Mouse (Mus musculus) small intestine, adult 2 months (tissue): ENCODE results near the gene Oxt. TPM values are rescaled to one million over a fixed set of nuclear protein-coding genes. Genes with fewer than 3 reads are reported as not detected.
A peak's percentile ranks its signal among the peaks of the same experiment; 100 is the strongest.
"Not testable (repeated sequence)": the region's sequence is repeated elsewhere in the genome, so short reads cannot be mapped to it uniquely, and the experiment has no call there.

ENCODE experiments used
- H3K27ac ChIP-seq: fragments of 200-500 bp; 2 replicates; pipeline ENCODE4 v1.5.1; 2012; ENCODE audit warnings: low read depth, low read length, control low read depth, inconsistent platforms; ENCODE audit not compliant: insufficient read depth
- H3K27me3 ChIP-seq: fragments of 200-500 bp; 2 replicates; pipeline ENCODE4 v1.6.1; 2012; ENCODE audit warnings: mild to moderate bottlenecking, moderate library complexity, low read length, inconsistent platforms; ENCODE audit not compliant: control insufficient read depth, insufficient read depth
- H3K36me3 ChIP-seq: fragments of 200-500 bp; 2 replicates; pipeline ENCODE4 v1.6.1; 2012; ENCODE audit warnings: mild to moderate bottlenecking, low read length, control low read depth, inconsistent platforms; ENCODE audit not compliant: control insufficient read depth, insufficient read depth
- H3K4me1 ChIP-seq: fragments of 200-500 bp; 2 replicates; pipeline ENCODE4 v1.6.1; 2012; ENCODE audit warnings: low read length, inconsistent platforms, mixed read lengths; ENCODE audit not compliant: control insufficient read depth, insufficient read depth, insufficient read length
- H3K4me3 ChIP-seq: fragments of 200-500 bp; 2 replicates; pipeline ENCODE4 v1.5.1; 2012; ENCODE audit warnings: low read depth, mild to moderate bottlenecking, control low read depth, inconsistent platforms, low read length, moderate library complexity
- CTCF ChIP-seq: fragments of 200-500 bp; IDR thresholded peaks from 2 replicates; pipeline ENCODE4 v1.5.1; 2012; ENCODE audit warnings: low read depth, mild to moderate bottlenecking, control low read depth, inconsistent platforms, low read length, moderate library complexity, mixed read lengths; ENCODE audit not compliant: insufficient replicate concordance, insufficient read length; ENCODE audit errors: extremely low read depth
- POLR2A ChIP-seq: fragments of 200-500 bp; IDR thresholded peaks from 2 replicates; pipeline ENCODE4 v1.6.1; 2012; ENCODE audit warnings: low read depth, mild to moderate bottlenecking, control low read depth, inconsistent platforms, low read length, moderate library complexity
- WGBS: fragments of 180-500 bp; shearing (Covaris S2); methylation state at CpG from one replicate; pipeline ENCODE4 v1.1.7; 2018; 5-methylcytosine and 5-hydroxymethylcytosine counted together
- polyA plus RNA-seq: library from polyadenylated mRNA; depleted of rRNA; stranded (reverse); fragments of >200 nt; gene quantifications from 2 replicates; pipeline ENCODE4 v1.2.3, GENCODE M21; 2012

The Oxt gene
- polyA plus RNA-seq, 1 experiment: not detected

DNA sequence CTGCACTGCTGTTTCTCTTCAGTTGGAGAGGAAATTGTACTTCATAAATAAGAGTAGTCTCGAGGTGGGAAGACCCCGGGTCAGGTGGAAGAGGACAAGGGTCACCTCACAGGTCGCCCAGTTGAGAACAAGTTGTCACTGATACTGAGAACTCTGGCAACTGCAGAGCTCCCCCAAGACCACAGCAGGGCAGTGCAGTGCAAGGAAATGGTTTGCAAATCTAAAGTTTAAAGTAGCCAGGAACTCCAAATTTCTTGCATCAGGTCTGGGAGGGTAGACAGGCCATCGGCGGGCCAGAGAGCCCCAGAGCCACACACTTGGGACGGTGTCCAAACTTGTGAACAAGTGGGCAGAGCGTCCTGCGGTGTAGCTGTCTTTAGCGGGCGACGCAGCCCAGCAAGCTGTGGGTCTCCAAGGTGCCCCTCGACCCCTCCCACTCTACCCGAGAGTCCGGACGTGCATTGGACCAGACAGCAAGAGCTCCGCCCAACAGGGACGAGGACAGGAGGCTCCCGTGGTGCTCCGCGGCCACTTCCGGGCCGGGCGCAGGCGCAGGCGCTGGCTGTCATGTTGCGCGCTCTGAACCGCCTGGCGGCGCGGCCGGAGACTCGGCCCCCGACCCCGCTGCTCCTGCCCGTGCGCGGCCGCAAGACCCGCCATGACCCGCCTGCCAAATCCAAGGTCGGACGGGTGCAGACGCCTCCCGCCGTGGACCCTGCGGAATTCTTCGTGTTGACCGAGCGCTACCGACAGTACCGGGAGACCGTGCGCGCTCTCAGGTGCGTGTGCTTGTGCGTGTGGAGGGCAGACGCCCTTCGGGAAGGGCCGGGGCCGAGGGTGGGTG lies 12.5 kb upstream of the Oxt start, which contains the start of gene Mrps26:
TSS of gene Mrps26 (plus strand) at position 531 of the 844 bp plus-strand sequence.
- peak; percentile 83 for TF ChIP-seq POLR2A
- TF ChIP-seq CTCF: no peak; the same call in 1 of the 2 replicates
- Histone ChIP-seq H3K4me3 (peak within 1 kb of the TSS; percentile 85), H3K27me3 (no peaks in the 10 kb centered on the region), H3K4me1 (peaks cover 13% of the 10 kb centered on the region; the same call in 1 of the 2 replicates), H3K27ac (peak within 1 kb of the TSS; percentile 33), H3K36me3 (no peaks in the 10 kb centered on the region; the same call in 1 of the 2 replicates)
- under 1% methylated on average over 61 of the region's 61 CpGs for WGBS

DNA sequence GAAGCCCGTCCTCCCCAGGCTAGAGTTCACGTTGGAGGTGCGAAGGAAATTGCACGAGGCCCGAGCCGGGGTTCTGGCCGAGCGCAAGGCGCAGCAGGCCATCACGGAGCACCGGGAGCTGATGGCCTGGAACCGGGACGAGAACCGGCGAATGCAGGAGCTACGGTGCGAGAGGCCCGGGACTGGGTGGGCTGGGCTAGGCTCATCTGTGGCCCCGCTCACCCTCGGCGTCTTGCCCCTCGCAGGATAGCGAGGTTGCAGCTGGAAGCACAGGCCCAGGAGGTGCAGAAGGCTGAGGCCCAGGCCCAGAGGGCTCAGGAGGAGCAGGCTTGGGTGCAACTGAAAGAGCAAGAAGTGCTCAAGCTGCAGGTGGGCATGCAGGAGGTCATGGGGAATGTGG lies 11.9 kb upstream of the Oxt start:
- H3K4me1 ChIP-seq: peaks cover 13% of the 10 kb centered on the region; the same call in 1 of the 2 replicates
- TF ChIP-seq CTCF: no peak
- TF ChIP-seq POLR2A: no peak
- no peak overlapping the region for H3K27ac ChIP-seq
- peak overlapping the region; percentile 85 for H3K4me3 ChIP-seq
- H3K36me3 ChIP-seq: no peaks in the 10 kb centered on the region; the same call in 1 of the 2 replicates
- WGBS: 1% methylated on average over 23 of the region's 23 CpGs
- no peaks in the 10 kb centered on the region for H3K27me3 ChIP-seq

DNA sequence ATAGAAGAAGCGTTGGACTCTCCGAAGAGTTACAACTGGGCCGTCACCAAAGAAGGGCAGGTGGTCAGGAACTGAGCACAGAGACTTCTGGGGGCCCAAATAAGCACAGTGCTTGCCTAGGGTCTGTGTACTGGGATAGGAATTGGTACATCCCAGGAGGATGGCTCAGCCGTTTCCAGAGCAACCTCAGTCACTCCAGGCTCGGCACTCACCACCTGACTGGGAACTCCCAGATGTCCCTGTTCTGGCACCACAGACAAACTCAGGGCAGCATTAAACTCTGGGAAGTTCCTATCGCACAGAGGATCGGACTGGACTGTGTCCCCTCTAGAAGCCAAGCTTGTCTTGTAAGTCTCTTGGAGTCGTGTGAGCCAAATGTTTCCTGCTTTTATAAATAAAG lies 11.0 kb upstream of the Oxt start:
- Histone ChIP-seq H3K27ac (no peak overlapping the region), H3K4me3 (peak overlapping the region; percentile 85; the same call in 1 of the 2 replicates), H3K4me1 (peaks cover 13% of the 10 kb centered on the region; the same call in 1 of the 2 replicates), H3K27me3 (no peaks in the 10 kb centered on the region), H3K36me3 (no peaks in the 10 kb centered on the region; the same call in 1 of the 2 replicates)
- TF ChIP-seq POLR2A (no peak), CTCF (no peak)
- 83% methylated on average over 8 of the region's 8 CpGs for WGBS

DNA sequence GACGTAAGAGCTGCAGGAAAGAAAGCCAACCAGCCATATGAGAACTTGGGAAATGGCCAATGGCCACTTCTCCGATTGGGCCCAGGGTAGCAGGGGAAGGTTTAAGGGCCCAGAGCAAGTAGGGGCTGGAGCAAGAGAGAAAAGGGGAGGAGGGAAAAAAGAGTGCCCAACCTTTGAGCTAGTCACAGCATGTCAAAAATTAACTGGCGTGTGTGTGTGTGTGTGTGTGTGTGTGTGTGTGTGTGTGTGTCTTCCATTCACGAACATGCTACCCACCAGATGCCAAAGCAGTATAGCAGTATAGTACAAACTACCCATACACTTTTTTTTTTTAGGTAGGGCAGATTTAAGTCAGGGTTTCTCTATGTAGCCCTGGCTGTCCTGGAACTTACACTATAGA lies 7.1 kb upstream of the Oxt start:
- Histone ChIP-seq H3K27ac (no peak overlapping the region), H3K27me3 (no peaks in the 10 kb centered on the region), H3K36me3 (no peaks in the 10 kb centered on the region; the same call in 1 of the 2 replicates), H3K4me1 (peaks cover 7% of the 10 kb centered on the region; the same call in 1 of the 2 replicates), H3K4me3 (no peak overlapping the region)
- 63% methylated on average over 4 of the region's 4 CpGs for WGBS
- TF ChIP-seq POLR2A: no peak
- TF ChIP-seq CTCF: no peak

DNA sequence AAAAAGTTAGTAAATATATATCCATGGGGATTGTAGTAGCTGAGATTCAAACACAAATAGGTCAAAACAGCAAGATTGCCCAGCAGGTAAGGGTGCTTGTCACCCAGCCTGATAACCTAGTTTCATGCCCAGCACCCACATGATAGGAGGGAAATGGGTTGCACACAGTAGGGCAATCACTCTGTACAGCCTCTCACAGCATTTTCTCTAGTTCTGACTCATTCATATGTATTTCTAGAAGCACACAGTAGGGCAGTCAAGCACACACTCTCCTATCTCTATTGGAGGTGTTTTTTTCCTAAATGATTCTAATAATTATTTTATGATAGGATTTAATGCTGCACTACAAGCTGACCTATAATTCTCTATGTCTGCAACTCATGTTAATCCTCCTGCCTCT lies 6.0 kb upstream of the Oxt start:
- H3K4me3 ChIP-seq: no peak overlapping the region
- no peaks in the 10 kb centered on the region; the same call in 1 of the 2 replicates for H3K36me3 ChIP-seq
- no peaks in the 10 kb centered on the region for H3K27me3 ChIP-seq
- H3K4me1 ChIP-seq: no peaks in the 10 kb centered on the region
- no peak for TF ChIP-seq CTCF
- no peak for TF ChIP-seq POLR2A
- H3K27ac ChIP-seq: no peak overlapping the region

DNA sequence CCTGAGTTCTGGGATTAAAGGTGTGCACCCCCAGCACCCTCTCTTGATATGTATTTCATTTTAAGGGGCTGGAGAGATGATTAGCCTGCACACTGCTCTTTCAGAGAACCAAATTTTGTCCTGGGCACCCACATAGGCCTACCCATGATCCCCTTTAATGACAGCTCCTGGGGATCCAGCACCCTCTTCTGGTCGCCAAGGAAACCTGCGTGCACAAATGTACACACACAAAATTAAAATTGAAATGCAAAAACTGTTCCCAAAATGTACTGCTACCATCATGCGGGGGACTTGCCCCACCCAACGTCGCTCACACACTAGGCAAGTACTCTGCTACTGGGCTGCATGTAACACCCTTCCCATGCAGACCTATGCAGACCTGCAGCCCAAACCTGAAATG lies 1.0 kb upstream of the Oxt start:
- Histone ChIP-seq H3K36me3 (no peaks in the 10 kb centered on the region), H3K4me1 (peaks cover 3% of the 10 kb centered on the region; the same call in 1 of the 2 replicates), H3K4me3 (no peak overlapping the region), H3K27me3 (peaks cover 32% of the 10 kb centered on the region), H3K27ac (no peak overlapping the region)
- WGBS: 92% methylated on average over 5 of the region's 5 CpGs
- TF ChIP-seq POLR2A (no peak), CTCF (no peak)

DNA sequence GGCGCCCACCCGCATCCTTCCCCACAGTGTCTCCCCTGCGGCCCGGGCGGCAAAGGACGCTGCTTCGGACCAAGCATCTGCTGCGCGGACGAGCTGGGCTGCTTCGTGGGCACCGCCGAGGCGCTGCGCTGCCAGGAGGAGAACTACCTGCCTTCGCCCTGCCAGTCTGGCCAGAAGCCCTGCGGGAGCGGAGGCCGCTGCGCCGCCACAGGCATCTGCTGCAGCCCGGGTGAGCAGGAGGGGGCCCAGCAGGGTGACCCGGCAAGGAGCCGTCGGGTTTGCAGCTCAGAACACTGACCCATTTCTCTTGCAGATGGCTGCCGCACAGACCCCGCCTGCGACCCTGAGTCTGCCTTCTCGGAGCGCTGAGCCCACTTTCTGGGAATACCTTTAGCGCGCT lies 591 bp downstream of the Oxt start:
- H3K27ac ChIP-seq, H3K36me3 ChIP-seq, H3K4me1 ChIP-seq: not testable (repeated sequence)
- Histone ChIP-seq H3K27me3 (peaks cover 48% of the 10 kb centered on the region), H3K4me3 (peak overlapping the region; percentile 20)
- 4% methylated on average over 32 of the region's 32 CpGs for WGBS
